Mouse (Mus musculus) thymus, adult 2 months (tissue): Measurements from ENCODE around the gene Evi2a. TPM values are rescaled to one million over a fixed set of nuclear protein-coding genes. Genes with fewer than 3 reads are reported as not detected.
A peak's percentile ranks its signal among the peaks of the same experiment; 100 is the strongest.

Source experiments
- DNase-seq: peaks from one replicate; pipeline ENCODE4 v3.0.0; 2021
- H3K27ac ChIP-seq: fragments of 200-500 bp; 2 replicates; pipeline ENCODE4 v1.5.1; 2012; ENCODE audit warnings: low read length, control low read depth; ENCODE audit not compliant: control insufficient read depth, insufficient read depth
- H3K27me3 ChIP-seq: fragments of 200-500 bp; 2 replicates; pipeline ENCODE4 v1.6.1; 2012; ENCODE audit warnings: mild to moderate bottlenecking, low read length, moderate library complexity, mixed read lengths; ENCODE audit not compliant: control insufficient read depth, insufficient read depth
- H3K36me3 ChIP-seq: fragments of 200-500 bp; 2 replicates; pipeline ENCODE4 v1.6.1; 2012; ENCODE audit warnings: mild to moderate bottlenecking, low read length, moderate library complexity; ENCODE audit not compliant: control insufficient read depth, insufficient read depth
- H3K4me1 ChIP-seq: fragments of 200-500 bp; replicated peaks from 2 replicates; pipeline ENCODE4 v1.6.1; 2012; ENCODE audit warnings: low read length; ENCODE audit not compliant: control insufficient read depth, insufficient read depth
- H3K4me3 ChIP-seq: fragments of 200-500 bp; 2 replicates; pipeline ENCODE4 v1.5.1; 2012; ENCODE audit warnings: mild to moderate bottlenecking, low read length, control low read depth, moderate library complexity; ENCODE audit not compliant: control insufficient read depth, insufficient read depth
- CTCF ChIP-seq: fragments of 200-500 bp; IDR thresholded peaks from 2 replicates; pipeline ENCODE4 v1.5.1; 2012; ENCODE audit warnings: mild to moderate bottlenecking, control low read depth, low read length, moderate library complexity, borderline replicate concordance; ENCODE audit not compliant: control insufficient read depth, poor library complexity, insufficient read depth; ENCODE audit errors: extremely low read depth
- POLR2A ChIP-seq: fragments of 200-500 bp; IDR thresholded peaks from 2 replicates; pipeline ENCODE4 v1.6.1; 2012; ENCODE audit warnings: mild to moderate bottlenecking, low read length, control low read depth, moderate library complexity; ENCODE audit not compliant: control insufficient read depth, poor library complexity, insufficient read depth; ENCODE audit errors: extremely low read depth
- WGBS: fragments of 180-500 bp; shearing (Covaris S2); methylation state at CpG from one replicate; pipeline ENCODE4 v1.1.7; 2018; 5-methylcytosine and 5-hydroxymethylcytosine counted together
- polyA plus RNA-seq: library from polyadenylated mRNA; depleted of rRNA; stranded (reverse); fragments of >200 nt; gene quantifications from 2 replicates; pipeline ENCODE4 v1.2.3, GENCODE M21; 2012

Evi2a gene
- polyA plus RNA-seq, 1 experiment: 16.9 TPM

DNA sequence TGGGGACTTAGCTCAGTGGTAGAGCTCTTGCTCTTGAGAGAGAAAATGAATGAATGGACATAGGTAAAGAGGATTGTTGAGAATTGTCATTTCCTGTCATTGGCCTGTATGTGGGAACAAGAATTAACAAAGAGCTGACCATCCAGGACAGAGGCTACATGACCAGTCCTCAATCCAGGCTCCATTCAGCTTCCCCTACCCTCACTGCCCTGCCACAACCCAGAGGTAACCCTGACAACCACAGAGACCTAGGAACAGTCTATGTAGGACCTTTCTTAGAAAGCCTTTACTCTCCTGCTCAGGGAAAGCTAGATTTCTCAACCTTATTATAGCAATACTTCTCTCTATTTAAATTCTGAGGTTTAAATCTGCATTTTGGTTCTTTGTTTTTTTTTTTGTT is 9.6 kb downstream of the Evi2a start:
- H3K4me3 ChIP-seq: no peak overlapping the region
- H3K36me3 ChIP-seq: peaks cover 7% of the 10 kb centered on the region
- H3K27me3 ChIP-seq: no peaks in the 10 kb centered on the region
- peaks cover 14% of the 10 kb centered on the region for H3K4me1 ChIP-seq
- TF ChIP-seq POLR2A: no peak
- no peak for TF ChIP-seq CTCF
- no peak for DNase-seq
- no peak overlapping the region for H3K27ac ChIP-seq

DNA sequence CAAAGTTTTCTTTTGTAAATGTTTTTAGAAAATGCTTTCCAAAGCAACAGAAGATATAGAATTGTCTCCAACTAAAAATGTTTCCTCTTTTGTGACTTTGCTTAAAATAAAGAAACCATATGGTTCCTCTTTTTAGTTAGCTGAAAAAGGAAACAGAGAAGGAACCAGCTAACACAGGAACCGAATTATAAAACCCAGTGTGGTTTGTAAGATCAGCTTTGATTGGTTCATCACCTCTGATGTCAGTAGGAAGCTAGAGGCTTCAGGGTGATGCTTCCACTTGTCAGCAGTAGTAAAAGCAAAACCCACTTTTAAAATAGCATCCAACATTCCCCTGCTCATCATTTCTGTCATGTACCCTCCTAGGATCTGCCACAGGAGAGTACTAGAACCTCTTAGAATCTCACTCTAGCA is 10.5 kb downstream of the Evi2a start:
- peaks cover 16% of the 10 kb centered on the region for H3K36me3 ChIP-seq
- 0% methylated on average over 1 of the region's 1 CpGs for WGBS
- no peak overlapping the region for H3K4me3 ChIP-seq
- H3K27me3 ChIP-seq: no peaks in the 10 kb centered on the region
- peaks cover 14% of the 10 kb centered on the region for H3K4me1 ChIP-seq
- peak; percentile 36 for DNase-seq
- TF ChIP-seq POLR2A: no peak
- TF ChIP-seq CTCF: no peak
- H3K27ac ChIP-seq: no peak overlapping the region

DNA sequence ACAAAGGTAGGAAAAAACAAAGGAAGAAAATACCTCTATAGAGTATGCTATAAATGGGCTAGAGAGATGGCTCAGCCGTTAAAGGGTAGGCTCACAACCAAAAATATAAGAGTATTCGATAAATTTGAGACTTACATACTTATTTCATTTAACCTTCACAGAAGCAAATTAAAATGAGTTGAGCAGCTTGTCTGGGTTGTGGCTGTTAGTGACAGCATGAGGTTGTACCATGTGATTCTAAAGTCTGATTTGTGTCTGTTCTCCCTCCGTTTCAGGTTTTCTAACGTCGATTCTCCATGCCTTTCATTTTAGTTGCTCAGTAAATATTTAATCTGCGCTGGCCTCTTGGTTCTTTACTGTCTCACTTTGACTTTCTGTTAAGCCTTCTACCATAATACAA is 11.1 kb downstream of the Evi2a start:
- Histone ChIP-seq H3K4me3 (no peak overlapping the region), H3K4me1 (peaks cover 13% of the 10 kb centered on the region), H3K27ac (no peak overlapping the region; the same call in 1 of the 2 replicates), H3K36me3 (peaks cover 20% of the 10 kb centered on the region), H3K27me3 (no peaks in the 10 kb centered on the region)
- DNase-seq: no peak
- TF ChIP-seq POLR2A: no peak
- TF ChIP-seq CTCF: no peak
- WGBS: 33% methylated on average over 6 of the region's 6 CpGs

DNA sequence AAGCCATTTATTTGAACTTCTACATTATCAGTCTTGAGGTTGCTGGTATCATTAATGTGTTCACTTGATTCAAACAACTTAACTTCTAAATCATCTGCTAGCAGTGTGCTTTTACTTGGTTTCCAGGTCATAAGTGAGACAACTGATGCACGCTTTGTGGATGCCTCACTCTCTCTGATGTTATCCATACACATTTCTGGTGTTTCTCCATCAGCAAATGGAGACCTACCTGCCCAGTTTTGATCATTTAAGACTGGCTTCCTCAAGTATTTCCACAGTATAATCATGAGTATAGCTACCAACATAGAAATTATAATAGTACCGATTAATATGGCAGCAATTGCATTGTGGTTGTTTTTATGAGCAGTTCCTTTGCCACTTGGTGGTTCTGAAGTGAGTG is 14.6 kb downstream of the Evi2a start:
- no peak overlapping the region for H3K4me3 ChIP-seq
- 94% methylated on average over 2 of the region's 2 CpGs for WGBS
- H3K36me3 ChIP-seq: peaks cover 29% of the 10 kb centered on the region
- no peak overlapping the region for H3K27ac ChIP-seq
- no peak for DNase-seq
- peaks cover 5% of the 10 kb centered on the region for H3K4me1 ChIP-seq
- H3K27me3 ChIP-seq: no peaks in the 10 kb centered on the region
- TF ChIP-seq POLR2A: no peak
- no peak for TF ChIP-seq CTCF

DNA sequence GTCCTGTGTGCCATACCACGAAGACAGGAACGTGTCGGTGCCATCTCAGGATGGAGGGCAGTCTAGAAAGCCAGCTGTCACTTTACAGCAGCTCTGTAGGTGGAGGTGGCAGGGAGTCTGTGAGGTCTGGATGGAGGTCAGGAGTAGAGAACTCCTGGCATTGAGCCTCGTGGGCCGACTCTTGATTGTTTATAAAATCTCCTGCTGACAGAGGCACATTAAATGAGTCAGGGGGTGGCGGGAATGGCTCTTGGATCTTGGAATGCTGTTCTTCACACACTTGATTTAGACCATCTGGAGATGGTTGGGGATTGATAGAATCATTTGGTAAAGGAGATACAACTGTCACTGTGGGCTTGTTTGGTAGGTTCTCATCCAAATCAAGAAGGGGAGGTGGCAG is 15.1 kb downstream of the Evi2a start:
- 83% methylated on average over 6 of the region's 6 CpGs for WGBS
- Histone ChIP-seq H3K27ac (no peak overlapping the region), H3K27me3 (no peaks in the 10 kb centered on the region), H3K4me1 (peaks cover 4% of the 10 kb centered on the region; the same call in 1 of the 2 replicates), H3K36me3 (peaks cover 29% of the 10 kb centered on the region), H3K4me3 (no peak overlapping the region)
- DNase-seq: no peak
- TF ChIP-seq POLR2A (no peak), CTCF (no peak)

DNA sequence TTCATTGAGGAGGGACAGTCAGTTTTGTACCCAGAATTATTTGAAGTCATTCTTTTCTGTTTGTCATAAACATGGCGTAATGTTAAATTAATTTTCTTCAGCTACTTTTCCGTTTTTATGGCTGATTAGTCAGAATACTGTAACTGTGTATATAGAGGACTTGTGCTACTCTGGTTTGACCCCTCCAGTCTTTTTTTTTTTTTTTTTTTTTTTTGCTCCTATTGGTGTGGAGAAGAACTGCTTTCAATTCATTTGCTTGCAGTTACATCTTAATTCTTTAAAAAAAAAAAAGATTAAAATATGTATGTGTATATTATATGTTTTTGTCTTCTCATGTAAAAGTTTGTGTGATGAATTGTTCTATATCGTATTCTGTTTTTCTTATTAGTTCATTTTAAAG is 18.4 kb downstream of the Evi2a start:
- DNase-seq: no peak
- 93% methylated on average over 3 of the region's 3 CpGs for WGBS
- Histone ChIP-seq H3K4me1 (peaks cover 2% of the 10 kb centered on the region; the same call in 1 of the 2 replicates), H3K36me3 (peaks cover 29% of the 10 kb centered on the region), H3K4me3 (no peak overlapping the region), H3K27ac (no peak overlapping the region), H3K27me3 (no peaks in the 10 kb centered on the region)
- TF ChIP-seq POLR2A: no peak
- TF ChIP-seq CTCF: no peak

DNA sequence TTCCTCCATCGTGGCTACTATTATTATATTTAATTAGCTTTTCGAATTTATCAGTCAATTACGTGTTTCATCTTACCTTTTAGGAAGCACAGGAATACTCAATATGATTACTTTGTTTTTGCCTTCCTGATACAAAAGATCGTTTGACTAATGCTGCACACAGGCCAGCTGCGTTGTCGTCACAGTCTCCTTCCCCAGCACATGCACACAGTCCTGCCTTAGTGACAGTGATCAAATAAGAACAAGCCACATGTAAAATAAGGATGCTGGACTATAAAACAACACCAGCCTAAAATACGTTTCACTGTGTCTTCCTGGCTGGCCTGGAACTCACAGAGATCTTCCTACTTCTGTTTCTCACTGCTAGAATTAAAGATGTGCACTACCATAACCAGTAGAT is 25.9 kb downstream of the Evi2a start:
- Histone ChIP-seq H3K36me3 (no peaks in the 10 kb centered on the region), H3K27ac (no peak overlapping the region), H3K4me3 (no peak overlapping the region), H3K27me3 (no peaks in the 10 kb centered on the region), H3K4me1 (no peaks in the 10 kb centered on the region)
- no peak for TF ChIP-seq POLR2A
- TF ChIP-seq CTCF: no peak
- WGBS: 97% methylated on average over 7 of the region's 7 CpGs
- DNase-seq: no peak

DNA sequence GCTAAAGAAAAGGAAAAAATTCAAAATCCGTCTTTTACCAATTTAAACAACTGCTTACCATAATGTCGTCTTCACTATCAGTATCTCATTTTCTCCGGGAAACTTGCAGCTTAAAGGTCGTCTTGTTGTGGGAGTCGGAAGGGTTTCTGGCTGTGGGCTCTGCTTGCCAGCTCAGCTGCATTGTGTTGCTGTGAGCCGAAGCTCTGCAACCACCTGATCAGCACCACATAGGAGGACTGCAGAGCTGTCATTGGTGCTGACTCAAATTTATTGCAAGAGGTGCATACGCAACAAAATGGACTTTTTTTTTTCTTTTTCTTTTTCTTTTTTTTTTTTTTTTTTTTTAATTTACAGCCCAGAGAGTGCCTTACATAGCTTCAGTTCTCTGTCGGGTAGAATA is 26.6 kb downstream of the Evi2a start, which contains the start of gene Omg:
TSS of gene Omg (minus strand) at position 240 of the 400 bp plus-strand sequence.
- H3K4me1 ChIP-seq: no peaks in the 10 kb centered on the region
- no peaks in the 10 kb centered on the region for H3K27me3 ChIP-seq
- H3K27ac ChIP-seq: no peak within 1 kb of the TSS
- no peak for DNase-seq
- no peaks in the 10 kb centered on the region for H3K36me3 ChIP-seq
- 90% methylated on average over 8 of the region's 8 CpGs for WGBS
- no peak for TF ChIP-seq POLR2A
- no peak for TF ChIP-seq CTCF
- no peak within 1 kb of the TSS for H3K4me3 ChIP-seq
